In genomic region chr8:3500235-3501090, GRCm38 (mm10) we compare ENCODE assay signal across 8 mouse cellular contexts. TPM values are rescaled to one million over a fixed set of nuclear protein-coding genes. Genes with fewer than 3 reads are reported as not detected.
DNase-seq lines count a peak whose midpoint lies in the region; ATAC-seq and TF ChIP-seq lines count a peak whose summit lies in the region.

Gene Mcoln1, plus strand, starts transcription at chr8:3500457.

- WGBS in forebrain, embryonic 13.5 days = under 1% methylated on average over 69 of the region's 70 CpGs
- WGBS in large intestine, adult 2 months = under 1% methylated on average over 70 of the region's 70 CpGs
- WGBS in liver, postnatal 0 days (ENCODE audit: insufficient replicate concordance) = under 1% methylated on average over 68 of the region's 70 CpGs
- under 1% methylated on average over 69 of the region's 70 CpGs for WGBS in neural tube, embryonic 14.5 days

- peak; percentile 91 for ATAC-seq in forebrain, embryonic 13.5 days
- peak; percentile 91 for ATAC-seq in liver, postnatal 0 days
- ATAC-seq in neural tube, embryonic 14.5 days (ENCODE audit: low read depth) = peak; percentile 89

- no peak for TF ChIP-seq CTCF in E14TG2a.4 (conservative IDR thresholded peaks at IDR 0.05; ENCODE audit: low read length)
- peak; percentile 35 for TF ChIP-seq CTCF in liver, postnatal 0 days (IDR thresholded peaks at IDR 0.05; ENCODE audit: low read depth)

- intact Hi-C loops in heart, postnatal 10 days (cut with DNase I) = loop anchor here (1.0 to 10.0 kb wide), 2 partner anchors 16 to 664 kb away; partner anchors contain the start of gene Evi5l

- H3K4me1 ChIP-seq in E14TG2a.4 (replicated peaks; ENCODE audit: low read depth, low read length) = peaks cover 40% of the 10 kb centered on the region
- peaks cover 28% of the 10 kb centered on the region for H3K4me1 ChIP-seq in forebrain, embryonic 13.5 days
- peaks cover 22% of the 10 kb centered on the region for H3K4me1 ChIP-seq in liver, postnatal 0 days (ENCODE audit: insufficient read depth)
- H3K4me1 ChIP-seq in neural tube, embryonic 14.5 days (ENCODE audit: control insufficient read depth, insufficient read depth, low read length) = peaks cover 8% of the 10 kb centered on the region

- peak within 1 kb of the TSS; percentile 94 for H3K4me3 ChIP-seq in E14TG2a.4 (replicated peaks; ENCODE audit: low read length)
- peak within 1 kb of the TSS; percentile 72 for H3K4me3 ChIP-seq in forebrain, embryonic 13.5 days
- peak within 1 kb of the TSS; percentile 84 for H3K4me3 ChIP-seq in liver, postnatal 0 days (ENCODE audit: low read depth, low read length)
- H3K4me3 ChIP-seq in neural tube, embryonic 14.5 days (ENCODE audit: low read depth, low read length) = peak within 1 kb of the TSS; percentile 77

- peak within 1 kb of the TSS; percentile 85 for H3K4me2 ChIP-seq in forebrain, embryonic 13.5 days
- H3K4me2 ChIP-seq in liver, postnatal 0 days (ENCODE audit: low read depth, low read length) = peak within 1 kb of the TSS; percentile 89
- H3K4me2 ChIP-seq in neural tube, embryonic 14.5 days (ENCODE audit: low read depth, low read length) = peak within 1 kb of the TSS; percentile 86

- no peak; the same call in 1 of the 2 replicates for TF ChIP-seq EP300 in liver, postnatal 0 days (IDR thresholded peaks at IDR 0.05; ENCODE audit: low read depth)

- peaks cover 21% of the 10 kb centered on the region for H3K36me3 ChIP-seq in E14TG2a.4 (ENCODE audit: insufficient read depth, low read length)
- peaks cover 29% of the 10 kb centered on the region for H3K36me3 ChIP-seq in forebrain, embryonic 13.5 days (ENCODE audit: poor library complexity, severe bottlenecking)
- peaks cover 10% of the 10 kb centered on the region for H3K36me3 ChIP-seq in liver, postnatal 0 days (replicated peaks; ENCODE audit: insufficient read depth, low read length)
- peaks cover 17% of the 10 kb centered on the region for H3K36me3 ChIP-seq in neural tube, embryonic 14.5 days (ENCODE audit: control insufficient read depth, insufficient read depth, low read length)

- H3K27me3 ChIP-seq in E14TG2a.4 (ENCODE audit: insufficient read depth, low read length) = peaks cover 20% of the 10 kb centered on the region
- H3K27me3 ChIP-seq in forebrain, embryonic 13.5 days = no peaks in the 10 kb centered on the region
- H3K27me3 ChIP-seq in liver, postnatal 0 days (ENCODE audit: insufficient read depth, low read length) = no peaks in the 10 kb centered on the region
- H3K27me3 ChIP-seq in neural tube, embryonic 14.5 days (ENCODE audit: control insufficient read depth, insufficient read depth, low read length) = no peaks in the 10 kb centered on the region

- H3K9me3 ChIP-seq in E14TG2a.4 (ENCODE audit: low read length) = no peaks in the 10 kb centered on the region
- peaks cover 6% of the 10 kb centered on the region for H3K9me3 ChIP-seq in forebrain, embryonic 13.5 days (replicated peaks)
- no peaks in the 10 kb centered on the region for H3K9me3 ChIP-seq in liver, postnatal 0 days (ENCODE audit: low read length)
- no peaks in the 10 kb centered on the region for H3K9me3 ChIP-seq in neural tube, embryonic 14.5 days (ENCODE audit: control insufficient read depth, low read length)

- DNase-seq in c-Kit-positive CD71-positive TER-119-positive erythroid progenitor cells, embryonic 14.5 days (ENCODE audit: low spot score) = peak; percentile 98
- DNase-seq in heart, postnatal 10 days = peak; percentile 98 to 99
- peak; percentile 95 for DNase-seq in large intestine, adult 2 months (ENCODE audit: low read depth, low spot score)
- DNase-seq in liver, postnatal 0 days = peak; percentile 98
- peak; percentile 99 for DNase-seq in testis, postnatal 10 days (ENCODE audit: low spot score)

- H3K27ac ChIP-seq in forebrain, embryonic 13.5 days = peak within 1 kb of the TSS; percentile 84
- H3K27ac ChIP-seq in liver, postnatal 0 days (ENCODE audit: low read depth) = peak within 1 kb of the TSS; percentile 83
- peak within 1 kb of the TSS; percentile 75 for H3K27ac ChIP-seq in neural tube, embryonic 14.5 days (ENCODE audit: low read depth, low read length)

- H3K9ac ChIP-seq in forebrain, embryonic 13.5 days = peak within 1 kb of the TSS; percentile 92
- H3K9ac ChIP-seq in liver, postnatal 0 days (replicated peaks) = peak within 1 kb of the TSS; percentile 77
- peak within 1 kb of the TSS; percentile 70 for H3K9ac ChIP-seq in neural tube, embryonic 14.5 days (replicated peaks; ENCODE audit: low read depth, low read length)

RNA-seq across cellular contexts. Expression of gene Mcoln1, which starts in this region (rescaled TPM):
- 68.5 and 68.7 TPM in 2 replicates for polyA plus RNA-seq in forebrain, embryonic 13.5 days (2015; fragmentation: Nextera tagmentation; extraction: Ambion mirVana)
- 10 to 100 TPM; 27.1 to 28.3 TPM for total RNA-seq in heart, postnatal 10 days (2021)
- polyA plus RNA-seq in large intestine, adult 2 months (2012; rRNA removed) = 77.4 and 87.1 TPM in 2 replicates
- polyA plus RNA-seq in liver, postnatal 0 days (2015; fragmentation: Nextera tagmentation; extraction: Ambion mirVana) = 19.9 and 20.6 TPM in 2 replicates
- 64.9 and 86.5 TPM in 2 replicates for polyA plus RNA-seq in neural tube, embryonic 14.5 days (2014; fragmentation: Nextera tagmentation; extraction: Ambion mirVana)

Comparison
In these comparisons a context has a peak if more than half of its experiments do, and no peak if none do; other contexts are left out.
1. Peak in every context shown above with its lines: DNase-seq, ATAC-seq, H3K4me3 ChIP-seq and H3K27ac ChIP-seq.